Mouse (Mus musculus) spleen, adult 2 months (tissue): ENCODE measurements around the gene Lrrc75a. TPM values are rescaled to one million over a fixed set of nuclear protein-coding genes. Genes with fewer than 3 reads are reported as not detected.

Experiments
- DNase-seq, 2 experiments: peaks; one replicate each; pipeline versions ENCODE4 v3.0.0 to v3.0.0-alpha.2; 2012 to 2021; ENCODE audit warnings: low spot score in 2 of 2, low read depth in 1 of 2
- H3K27ac ChIP-seq: fragments of 200-500 bp; 2 replicates; pipeline ENCODE4 v1.5.1; 2012; ENCODE audit warnings: low read length, inconsistent platforms; ENCODE audit not compliant: insufficient read depth
- H3K27me3 ChIP-seq: fragments of 200-500 bp; 2 replicates; pipeline ENCODE4 v1.6.1; 2012; ENCODE audit warnings: mild to moderate bottlenecking, moderate library complexity, low read length, inconsistent platforms; ENCODE audit not compliant: control insufficient read depth, insufficient read depth
- H3K36me3 ChIP-seq: fragments of 200-500 bp; 2 replicates; pipeline ENCODE4 v1.6.1; 2012; ENCODE audit warnings: mild to moderate bottlenecking, low read length, inconsistent platforms; ENCODE audit not compliant: control insufficient read depth, insufficient read depth
- H3K4me1 ChIP-seq: fragments of 200-500 bp; 2 replicates; pipeline ENCODE4 v1.6.1; 2011; ENCODE audit warnings: inconsistent platforms; ENCODE audit not compliant: control insufficient read depth, insufficient read depth, insufficient read length
- H3K4me3 ChIP-seq: fragments of 200-500 bp; 2 replicates; pipeline ENCODE4 v1.5.1; 2011; ENCODE audit warnings: mild to moderate bottlenecking, inconsistent platforms; ENCODE audit not compliant: insufficient read depth, insufficient read length; ENCODE audit errors: extremely low read depth
- CTCF ChIP-seq: fragments of 200-500 bp; IDR thresholded peaks from 2 replicates; pipeline ENCODE4 v1.5.1; 2011; ENCODE audit warnings: mild to moderate bottlenecking, inconsistent platforms; ENCODE audit not compliant: insufficient read depth, insufficient read length, insufficient replicate concordance; ENCODE audit errors: extremely low read depth
- POLR2A ChIP-seq: fragments of 200-500 bp; IDR thresholded peaks from 2 replicates; pipeline ENCODE4 v1.6.1; 2011; ENCODE audit warnings: low read depth, low read length, inconsistent platforms
- WGBS: fragments of 180-500 bp; shearing (Covaris S2); methylation state at CpG from one replicate; pipeline ENCODE4 v1.1.7; 2018; 5-methylcytosine and 5-hydroxymethylcytosine counted together
- polyA plus RNA-seq: library from polyadenylated mRNA; depleted of rRNA; stranded (reverse); fragments of >200 nt; gene quantifications from 2 replicates; pipeline ENCODE4 v1.2.3, GENCODE M21; 2012

Gene Lrrc75a
- polyA plus RNA-seq, 1 experiment = 6.6 TPM

- Histone ChIP-seq H3K36me3 (peaks cover 53% of the 10 kb centered on the region), H3K27me3 (no peaks in the 10 kb centered on the region), H3K4me3 (no peak overlapping the region), H3K27ac (no peak overlapping the region), H3K4me1 (no peaks in the 10 kb centered on the region)
- 79% methylated on average over 5 of the region's 5 CpGs for WGBS
- TF ChIP-seq CTCF = no peak
- no peak for TF ChIP-seq POLR2A
- no peak for DNase-seq
Observed at GRCm38 (mm10) chr11:62587034-62587433, 61.3 kb downstream of the Lrrc75a start.

DNA sequence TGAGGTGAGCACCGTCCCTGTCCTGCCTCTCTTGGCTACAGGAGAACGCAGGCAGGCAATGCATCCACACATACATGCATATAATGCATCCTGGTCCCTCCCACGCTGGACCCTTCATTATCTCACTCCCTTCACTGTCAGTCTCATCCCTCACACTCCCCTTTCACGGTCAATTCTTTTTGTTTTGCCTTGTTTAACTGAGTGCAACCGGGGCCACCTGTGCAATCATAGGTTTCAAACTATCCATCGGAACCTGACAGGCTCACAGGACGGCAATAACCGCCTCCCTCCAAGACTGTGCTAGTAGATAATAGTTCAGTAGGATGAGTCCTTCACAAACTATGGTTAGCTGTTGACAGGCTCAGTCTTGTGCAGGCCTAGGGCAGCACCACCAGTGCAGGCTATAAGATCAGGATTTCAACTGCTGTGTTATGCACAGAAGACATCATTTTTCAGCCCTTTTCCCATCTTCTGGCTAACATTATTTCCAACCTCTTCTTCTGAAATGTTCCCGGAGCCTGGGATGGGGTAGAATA lies 63.6 kb downstream of the Lrrc75a start:
- WGBS = 89% methylated on average over 9 of the region's 9 CpGs
- peaks cover 46% of the 10 kb centered on the region for H3K36me3 ChIP-seq
- no peak overlapping the region for H3K4me3 ChIP-seq

DNA sequence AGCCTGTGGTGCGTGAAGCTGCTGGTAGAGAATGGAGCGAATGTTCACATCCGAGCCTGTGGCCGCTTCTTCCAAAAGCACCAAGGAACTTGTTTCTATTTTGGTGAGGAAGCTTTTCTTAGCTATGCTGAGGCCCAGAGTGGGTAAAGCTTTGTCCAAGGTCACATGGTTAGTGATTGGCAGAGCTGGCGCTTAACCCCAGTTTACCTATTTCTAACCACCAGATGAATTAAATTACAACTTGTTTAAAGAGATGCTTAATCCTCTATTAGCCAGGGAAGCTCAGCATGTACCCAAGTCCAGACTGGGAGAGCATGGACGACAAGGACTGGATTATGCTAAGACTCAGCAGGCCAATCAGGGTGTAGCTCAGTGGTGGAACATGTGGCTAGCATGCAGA lies 65.3 kb downstream of the Lrrc75a start:
- 94% methylated on average over 6 of the region's 6 CpGs for WGBS
- no peak overlapping the region for H3K27ac ChIP-seq
- DNase-seq = no peak
- H3K36me3 ChIP-seq = peaks cover 45% of the 10 kb centered on the region
- no peak overlapping the region for H3K4me3 ChIP-seq
- no peaks in the 10 kb centered on the region for H3K27me3 ChIP-seq
- no peaks in the 10 kb centered on the region for H3K4me1 ChIP-seq
- TF ChIP-seq CTCF = no peak

More for the DNA sequence above, 63.6 kb downstream of the Lrrc75a start:
- no peak overlapping the region for H3K27ac ChIP-seq
- no peaks in the 10 kb centered on the region for H3K4me1 ChIP-seq
- TF ChIP-seq POLR2A (no peak), CTCF (no peak)
- no peaks in the 10 kb centered on the region for H3K27me3 ChIP-seq
- no peak for DNase-seq

DNA sequence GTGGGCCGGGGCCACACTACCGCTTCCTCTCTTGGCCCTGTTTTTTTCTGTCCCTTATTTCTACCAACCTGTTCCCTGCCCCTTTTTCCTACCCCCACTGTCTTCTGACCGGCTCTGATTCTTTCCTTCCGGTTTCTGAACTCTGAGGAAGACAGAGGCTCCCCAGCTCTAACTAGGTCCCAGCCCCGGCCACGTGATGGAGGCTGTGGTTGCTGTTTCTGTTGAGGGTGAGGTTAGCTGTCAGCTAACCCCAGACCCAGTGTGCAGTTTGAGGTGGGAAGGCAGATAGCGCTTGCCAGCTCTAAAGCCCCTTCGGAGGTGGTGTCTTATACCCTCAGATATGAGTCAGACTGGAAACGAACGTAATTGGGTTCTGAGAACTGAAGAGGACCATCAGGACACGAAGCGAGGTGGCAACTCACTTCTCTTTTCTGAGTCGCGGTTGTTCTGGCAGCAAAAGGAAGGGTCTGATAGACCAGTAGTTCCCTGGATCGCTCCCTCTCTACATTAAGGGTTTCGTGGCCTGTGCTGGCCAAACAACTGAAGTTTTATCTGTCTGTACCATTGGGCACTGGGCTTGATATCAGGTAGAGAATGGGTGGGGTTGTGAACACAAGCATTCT lies 71.7 kb downstream of the Lrrc75a start:
- H3K27me3 ChIP-seq = no peaks in the 10 kb centered on the region
- H3K4me1 ChIP-seq = peaks cover 2% of the 10 kb centered on the region; the same call in 1 of the 2 replicates
- peak overlapping the region; percentile 77 for H3K4me3 ChIP-seq
- H3K36me3 ChIP-seq = peaks cover 12% of the 10 kb centered on the region
- 4% methylated on average over 16 of the region's 16 CpGs for WGBS
- DNase-seq = peak; percentile 57 to 76
- H3K27ac ChIP-seq = peak overlapping the region; percentile 89
- TF ChIP-seq CTCF = no peak
- TF ChIP-seq POLR2A = peak; percentile 31

DNA sequence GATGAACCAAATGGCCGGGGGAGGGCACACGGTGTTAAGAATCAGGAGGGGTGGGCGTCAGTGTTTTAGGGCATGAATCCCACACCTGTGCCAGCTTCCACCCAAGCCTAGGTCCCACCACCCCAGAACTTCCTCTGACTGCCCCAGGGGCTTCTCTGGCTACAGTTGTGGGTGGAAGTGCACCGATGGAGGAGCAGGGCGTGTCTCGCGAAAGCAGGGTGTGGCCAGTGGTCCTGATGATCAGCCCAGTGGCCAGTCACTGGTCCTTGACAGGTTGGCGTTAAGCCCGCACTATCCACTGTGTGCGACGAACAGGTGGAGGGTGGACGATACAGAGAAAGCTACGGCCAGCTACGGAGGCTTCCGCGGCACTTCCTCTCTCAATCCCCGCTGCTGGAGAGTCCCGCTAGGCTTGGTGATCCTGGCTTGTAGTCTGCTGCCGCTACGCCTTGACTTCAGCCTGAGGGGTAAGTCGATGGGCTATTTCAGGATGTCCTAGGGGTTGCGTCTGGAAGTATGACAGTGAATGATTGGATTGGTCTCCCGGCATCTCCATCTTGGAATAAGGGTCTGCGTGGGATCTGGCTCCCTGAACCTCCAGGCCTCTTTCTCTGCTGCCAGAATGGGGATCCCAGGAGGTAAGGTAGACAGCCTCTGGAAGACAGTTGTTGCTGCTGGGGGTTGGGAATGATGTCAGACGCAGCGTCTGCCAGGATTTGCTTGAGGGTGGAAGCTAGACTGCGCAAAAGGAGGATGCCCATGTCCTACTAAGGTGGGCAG lies 72.5 kb downstream of the Lrrc75a start:
- Histone ChIP-seq H3K36me3 (peaks cover 9% of the 10 kb centered on the region), H3K4me1 (peaks cover 2% of the 10 kb centered on the region; the same call in 1 of the 2 replicates), H3K4me3 (peak overlapping the region; percentile 77), H3K27ac (peak overlapping the region; percentile 89), H3K27me3 (no peaks in the 10 kb centered on the region)
- TF ChIP-seq POLR2A = peak; percentile 6; the same call in 1 of the 2 replicates
- no peak for TF ChIP-seq CTCF
- DNase-seq = peak in 1 of 2 experiments; percentile 36
- WGBS = 2% methylated on average over 27 of the region's 27 CpGs

GRCm38 (mm10) chr11:62575297-62575658 lies 73.0 kb downstream of the Lrrc75a start:
- peak; percentile 54 to 85 for DNase-seq
- no peaks in the 10 kb centered on the region for H3K27me3 ChIP-seq
- peak overlapping the region; percentile 77 for H3K4me3 ChIP-seq
- H3K36me3 ChIP-seq = peaks cover 9% of the 10 kb centered on the region
- WGBS = 1% methylated on average over 9 of the region's 9 CpGs
- H3K4me1 ChIP-seq = peaks cover 2% of the 10 kb centered on the region; the same call in 1 of the 2 replicates
- TF ChIP-seq CTCF (peak; percentile 86; the same call in 1 of the 2 replicates), POLR2A (no peak; the same call in 1 of the 2 replicates)
- peak overlapping the region; percentile 89 for H3K27ac ChIP-seq
